Mouse (Mus musculus) liver, adult 2 months (tissue): ENCODE measurements around the gene Sema4a.

Experiments
- CTCF ChIP-seq: fragments of 200-500 bp; IDR thresholded peaks from 2 replicates; pipeline ENCODE4 v1.5.1; 2011; ENCODE audit warnings: low read depth, low read length, control low read depth
- POLR2A ChIP-seq: fragments of 200-500 bp; IDR thresholded peaks from 2 replicates; pipeline ENCODE4 v1.6.1; 2011; ENCODE audit warnings: low read length, control low read depth; ENCODE audit not compliant: insufficient read depth; ENCODE audit errors: extremely low read depth

GRCm38 (mm10) chr3:88509250-88509649, 48.3 kb upstream of the Sema4a start:
- no peak for TF ChIP-seq CTCF
- no peak for TF ChIP-seq POLR2A
